In genomic region chr11:106193371-106194154, GRCm38 (mm10) we compare ENCODE assay signal across 8 mouse cellular contexts. TPM values are rescaled to one million over a fixed set of nuclear protein-coding genes. Genes with fewer than 3 reads are reported as not detected.
DNase-seq lines count a peak whose midpoint lies in the region; ATAC-seq and TF ChIP-seq lines count a peak whose summit lies in the region.

No protein-coding gene starts in this region.

- H3K27me3 ChIP-seq in embryonic facial prominence, embryonic 13.5 days = no peaks in the 10 kb centered on the region
- H3K27me3 ChIP-seq in heart, adult 2 months (ENCODE audit: control insufficient read depth, insufficient read depth, low read length) = no peaks in the 10 kb centered on the region
- no peaks in the 10 kb centered on the region for H3K27me3 ChIP-seq in limb, embryonic 13.5 days
- H3K27me3 ChIP-seq in midbrain, embryonic 16.5 days (ENCODE audit: control insufficient read depth, insufficient read depth, low read depth, low read length) = no peaks in the 10 kb centered on the region

- peak; percentile 96 for TF ChIP-seq POLR2A in heart, adult 2 months (IDR thresholded peaks at IDR 0.05; ENCODE audit: insufficient read depth, low read depth, low read length)

- TF ChIP-seq CTCF in heart, adult 2 months (IDR thresholded peaks at IDR 0.05) = peak; percentile 40

- H3K36me3 ChIP-seq in embryonic facial prominence, embryonic 13.5 days = peaks cover 24% of the 10 kb centered on the region
- peaks cover 3% of the 10 kb centered on the region; the same call in 1 of the 2 replicates for H3K36me3 ChIP-seq in heart, adult 2 months (ENCODE audit: control insufficient read depth, insufficient read depth, low read length)
- peaks cover 22% of the 10 kb centered on the region for H3K36me3 ChIP-seq in limb, embryonic 13.5 days
- peaks cover 11% of the 10 kb centered on the region for H3K36me3 ChIP-seq in midbrain, embryonic 16.5 days (ENCODE audit: control insufficient read depth, insufficient read depth, low read length)

- peak; percentile 99 for DNase-seq in 3134 (ENCODE audit: extremely low read depth, insufficient read length, low spot score)
- peak; percentile 98 to 99 for DNase-seq in adrenal gland, postnatal 36 days
- peak; percentile 95 to 97 for DNase-seq in heart, adult 2 months
- peak; percentile 95 to 96 for DNase-seq in kidney, adult 8-10 months
- peak; percentile 93 to 99 for DNase-seq in spleen, postnatal 10 days (ENCODE audit: low spot score in 2 of 2)

- peak overlapping the region; percentile 63 for H3K4me2 ChIP-seq in embryonic facial prominence, embryonic 13.5 days
- peak overlapping the region; percentile 65 for H3K4me2 ChIP-seq in limb, embryonic 13.5 days (replicated peaks)
- H3K4me2 ChIP-seq in midbrain, embryonic 16.5 days (ENCODE audit: low read length) = peak overlapping the region; percentile 75

- TF ChIP-seq EP300 in heart, adult 2 months (IDR thresholded peaks at IDR 0.05; ENCODE audit: insufficient read depth, low read depth, low read length) = 0 out of 2 replicates have a peak, but pooled peaks have one; percentile 66

- H3K4me1 ChIP-seq in embryonic facial prominence, embryonic 13.5 days = peaks cover 14% of the 10 kb centered on the region
- peaks cover 4% of the 10 kb centered on the region; the same call in 1 of the 2 replicates for H3K4me1 ChIP-seq in heart, adult 2 months (ENCODE audit: control insufficient read depth, insufficient read depth, low read length)
- peaks cover 7% of the 10 kb centered on the region for H3K4me1 ChIP-seq in limb, embryonic 13.5 days
- H3K4me1 ChIP-seq in midbrain, embryonic 16.5 days (ENCODE audit: control insufficient read depth, insufficient read depth, low read length) = peaks cover 10% of the 10 kb centered on the region

- peak overlapping the region; percentile 90 for H3K27ac ChIP-seq in embryonic facial prominence, embryonic 13.5 days
- peak overlapping the region; percentile 93 for H3K27ac ChIP-seq in heart, adult 2 months
- peak overlapping the region; percentile 81 for H3K27ac ChIP-seq in limb, embryonic 13.5 days
- H3K27ac ChIP-seq in midbrain, embryonic 16.5 days (ENCODE audit: low read length) = peak overlapping the region; percentile 85

- peak overlapping the region; percentile 80 for H3K9ac ChIP-seq in embryonic facial prominence, embryonic 13.5 days
- H3K9ac ChIP-seq in heart, adult 2 months (ENCODE audit: low read depth, low read length) = peak overlapping the region; percentile 84
- peak overlapping the region; percentile 81 for H3K9ac ChIP-seq in limb, embryonic 13.5 days
- H3K9ac ChIP-seq in midbrain, embryonic 16.5 days (ENCODE audit: low read depth, low read length) = peak overlapping the region; percentile 83

- under 1% methylated on average over 44 of the region's 44 CpGs for WGBS in embryonic facial prominence, embryonic 13.5 days
- WGBS in heart, adult 2 months = under 1% methylated on average over 44 of the region's 44 CpGs
- under 1% methylated on average over 43 of the region's 44 CpGs for WGBS in limb, embryonic 13.5 days
- WGBS in midbrain, embryonic 16.5 days = under 1% methylated on average over 44 of the region's 44 CpGs

- intact Hi-C loops in heart, adult 2 months (cut with DNase I) = loop anchor here (1.0 to 10.0 kb wide), 3 partner anchors 23 to 109 kb away; partner anchors contain the start of genes Ccdc47, Ddx42, Gm10840 and Limd2

- 0 out of 2 replicates have a peak, but pooled peaks cover 2% of the 10 kb centered on the region for H3K79me2 ChIP-seq in heart, adult 2 months (replicated peaks; ENCODE audit: control insufficient read depth, insufficient read depth, low read length)

- peak overlapping the region; percentile 67 for H3K4me3 ChIP-seq in embryonic facial prominence, embryonic 13.5 days
- peak overlapping the region; percentile 72 for H3K4me3 ChIP-seq in heart, adult 2 months
- H3K4me3 ChIP-seq in limb, embryonic 13.5 days = peak overlapping the region; percentile 77
- H3K4me3 ChIP-seq in midbrain, embryonic 16.5 days (ENCODE audit: low read depth, low read length) = peak overlapping the region; percentile 77

- peak; percentile 93 for ATAC-seq in embryonic facial prominence, embryonic 13.5 days (ENCODE audit: insufficient number of reproducible peaks, insufficient read depth, low FRiP score, low TSS enrichment, low read depth)
- peak; percentile 96 for ATAC-seq in limb, embryonic 13.5 days (ENCODE audit: low FRiP score, low read depth)
- peak; percentile 97 for ATAC-seq in midbrain, embryonic 16.5 days

- no peaks in the 10 kb centered on the region for H3K9me3 ChIP-seq in embryonic facial prominence, embryonic 13.5 days
- no peaks in the 10 kb centered on the region for H3K9me3 ChIP-seq in limb, embryonic 13.5 days
- H3K9me3 ChIP-seq in midbrain, embryonic 16.5 days (replicated peaks; ENCODE audit: control insufficient read depth, low read length, poor library complexity, severe bottlenecking) = no peaks in the 10 kb centered on the region

RNA-seq across cellular contexts. Expression of gene Strada, which starts 8.4 kb away (rescaled TPM):
- 10 to 100 TPM; 13.1 to 15.4 TPM for total RNA-seq in adrenal gland, postnatal 36 days (2021)
- polyA plus RNA-seq in embryonic facial prominence, embryonic 13.5 days (2015; fragmentation: Nextera tagmentation; extraction: Ambion mirVana) = 34.8 and 35.8 TPM in 2 replicates
- total RNA-seq in heart, adult 2 months (2021) = 1 to 10 TPM; 6.2 to 7.0 TPM
- 16.9 and 21.8 TPM in 2 replicates for polyA plus RNA-seq in heart, adult 2 months (2012; rRNA removed)
- polyA plus RNA-seq in limb, embryonic 13.5 days (2015; fragmentation: Nextera tagmentation; extraction: Ambion mirVana) = 32.8 and 33.7 TPM in 2 replicates
- 25.1 and 28.2 TPM in 2 replicates for polyA plus RNA-seq in midbrain, embryonic 16.5 days (2015; fragmentation: Nextera tagmentation; extraction: Ambion mirVana)

RNA-seq across cellular contexts. Expression of gene Ccdc47, which starts 22.6 kb away (rescaled TPM):
- total RNA-seq in adrenal gland, postnatal 36 days (2021) = 100 to 1,000 TPM; 113 to 115 TPM
- 81.4 and 93.3 TPM in 2 replicates for polyA plus RNA-seq in embryonic facial prominence, embryonic 13.5 days (2015; fragmentation: Nextera tagmentation; extraction: Ambion mirVana)
- 10 to 100 TPM; 78.1 to 82.2 TPM for total RNA-seq in heart, adult 2 months (2021)
- polyA plus RNA-seq in heart, adult 2 months (2012; rRNA removed) = 23.7 and 47.4 TPM in 2 replicates
- 73.2 and 76.8 TPM in 2 replicates for polyA plus RNA-seq in limb, embryonic 13.5 days (2015; fragmentation: Nextera tagmentation; extraction: Ambion mirVana)
- polyA plus RNA-seq in midbrain, embryonic 16.5 days (2015; fragmentation: Nextera tagmentation; extraction: Ambion mirVana) = 115 and 131 TPM in 2 replicates

RNA-seq across cellular contexts. Expression of gene Ddx42, which starts 23.2 kb away (rescaled TPM):
- total RNA-seq in adrenal gland, postnatal 36 days (2021) = 10 to 100 TPM; 52.4 to 54.8 TPM
- 81.2 and 90.4 TPM in 2 replicates for polyA plus RNA-seq in embryonic facial prominence, embryonic 13.5 days (2015; fragmentation: Nextera tagmentation; extraction: Ambion mirVana)
- total RNA-seq in heart, adult 2 months (2021) = 10 to 100 TPM; 23.5 to 27.5 TPM
- 6.0 and 11.9 TPM in 2 replicates for polyA plus RNA-seq in heart, adult 2 months (2012; rRNA removed)
- 88.5 and 91.4 TPM in 2 replicates for polyA plus RNA-seq in limb, embryonic 13.5 days (2015; fragmentation: Nextera tagmentation; extraction: Ambion mirVana)
- polyA plus RNA-seq in midbrain, embryonic 16.5 days (2015; fragmentation: Nextera tagmentation; extraction: Ambion mirVana) = 92.1 and 95.0 TPM in 2 replicates

RNA-seq across cellular contexts. Expression of gene Limd2, which starts 32.9 kb away (rescaled TPM):
- total RNA-seq in adrenal gland, postnatal 36 days (2021) = 10 to 100 TPM; 11.8 to 15.0 TPM
- 367 and 452 TPM in 2 replicates for polyA plus RNA-seq in embryonic facial prominence, embryonic 13.5 days (2015; fragmentation: Nextera tagmentation; extraction: Ambion mirVana)
- total RNA-seq in heart, adult 2 months (2021) = 1 to 10 TPM; 3.6 to 4.7 TPM
- polyA plus RNA-seq in heart, adult 2 months (2012; rRNA removed) = 10.0 and 11.5 TPM in 2 replicates
- polyA plus RNA-seq in limb, embryonic 13.5 days (2015; fragmentation: Nextera tagmentation; extraction: Ambion mirVana) = 378 and 399 TPM in 2 replicates
- 143 and 158 TPM in 2 replicates for polyA plus RNA-seq in midbrain, embryonic 16.5 days (2015; fragmentation: Nextera tagmentation; extraction: Ambion mirVana)

RNA-seq across cellular contexts. Expression of gene Gm10840, which starts 32.9 kb away (rescaled TPM):
- not detected for total RNA-seq in adrenal gland, postnatal 36 days (2021)
- not detected in 2 replicates for polyA plus RNA-seq in embryonic facial prominence, embryonic 13.5 days (2015; fragmentation: Nextera tagmentation; extraction: Ambion mirVana)
- total RNA-seq in heart, adult 2 months (2021) = not detected
- not detected in 2 replicates for polyA plus RNA-seq in heart, adult 2 months (2012; rRNA removed)
- not detected in 2 replicates for polyA plus RNA-seq in limb, embryonic 13.5 days (2015; fragmentation: Nextera tagmentation; extraction: Ambion mirVana)
- not detected in 2 replicates for polyA plus RNA-seq in midbrain, embryonic 16.5 days (2015; fragmentation: Nextera tagmentation; extraction: Ambion mirVana)

Comparison
In these comparisons a context has a peak if more than half of its experiments do, and no peak if none do; other contexts are left out.
1. Peak in every context shown above with its lines: DNase-seq, ATAC-seq, H3K4me3 ChIP-seq and H3K27ac ChIP-seq.